Mouse (Mus musculus) intestine, postnatal 0 days (tissue): ENCODE data around the gene Mob3b. TPM values are rescaled to one million over a fixed set of nuclear protein-coding genes. Genes with fewer than 3 reads are reported as not detected.
"Not testable (repeated sequence)": the region's sequence is repeated elsewhere in the genome, so short reads cannot be mapped to it uniquely, and the experiment has no call there.

Source experiments
- ATAC-seq: fragments of 200-750 bp; cut with Nextera tagmentation; 2 replicates; pipeline ENCODE4 v1.8.0; 2017; ENCODE audit warnings: mild to moderate bottlenecking, moderate TSS enrichment, moderate library complexity
- H3K27ac ChIP-seq: fragments of 300-500 bp; sonication (generic); 2 replicates; pipeline ENCODE4 v1.5.1; 2014; ENCODE audit warnings: mild to moderate bottlenecking, low read depth, low read length, moderate library complexity
- H3K27me3 ChIP-seq: fragments of 300-500 bp; sonication (generic); replicated peaks from 2 replicates; pipeline ENCODE4 v1.6.1; 2014; ENCODE audit warnings: low read length, mixed read lengths; ENCODE audit not compliant: control insufficient read depth, insufficient read depth
- H3K36me3 ChIP-seq: fragments of 300-500 bp; sonication (generic); 2 replicates; pipeline ENCODE4 v1.6.1; 2014; ENCODE audit warnings: mild to moderate bottlenecking, moderate library complexity; ENCODE audit not compliant: control insufficient read depth, insufficient read depth
- H3K4me1 ChIP-seq: fragments of 300-500 bp; sonication (generic); replicated peaks from 2 replicates; pipeline ENCODE4 v1.6.1; 2014; ENCODE audit warnings: antibody characterized with exemption, low read length, mixed read lengths; ENCODE audit not compliant: control insufficient read depth, insufficient read depth
- H3K4me2 ChIP-seq: fragments of 300-500 bp; sonication (generic); replicated peaks from 2 replicates; pipeline ENCODE4 v1.6.1; 2014; ENCODE audit warnings: low read depth, mild to moderate bottlenecking, moderate library complexity
- H3K4me3 ChIP-seq: fragments of 300-500 bp; sonication (generic); 2 replicates; pipeline ENCODE4 v1.5.1; 2014; ENCODE audit warnings: low read depth, low read length
- H3K9ac ChIP-seq: fragments of 300-500 bp; sonication (generic); 2 replicates; pipeline ENCODE4 v1.6.1; 2014; ENCODE audit warnings: mild to moderate bottlenecking, low read depth, low read length
- H3K9me3 ChIP-seq: fragments of 300-500 bp; sonication (generic); 2 replicates; pipeline ENCODE4 v1.6.1; 2016; ENCODE audit warnings: mixed run types; ENCODE audit not compliant: control insufficient read depth
- CTCF ChIP-seq: sonication (generic); IDR thresholded peaks from 2 replicates; pipeline ENCODE4 v1.5.1; 2016; ENCODE audit warnings: low read depth, mild to moderate bottlenecking, control low read depth, antibody characterized with exemption, moderate library complexity
- WGBS: fragments of 180-500 bp; shearing (Covaris S2); extraction: QIAGEN DNeasy Blood & Tissue Kit; methylation state at CpG from one replicate; pipeline ENCODE4 v1.1.7; 2014; 5-methylcytosine and 5-hydroxymethylcytosine counted together
- polyA plus RNA-seq: library from polyadenylated mRNA; unstranded; fragments of >200 nt; fragmentation: Nextera tagmentation; extraction: Ambion mirVana; gene quantifications from 2 replicates; pipeline ENCODE4 v1.2.1, GENCODE M21; 2015

Gene Mob3b
- polyA plus RNA-seq, 1 experiment from 2014 or later = 21.0 TPM

- Histone ChIP-seq H3K4me2 (no peak overlapping the region), H3K4me1 (no peaks in the 10 kb centered on the region), H3K4me3 (no peak overlapping the region), H3K9ac (no peak overlapping the region), H3K27ac (no peak overlapping the region), H3K9me3 (no peaks in the 10 kb centered on the region), H3K27me3 (no peaks in the 10 kb centered on the region), H3K36me3 (no peaks in the 10 kb centered on the region; the same call in 1 of the 2 replicates)
- TF ChIP-seq CTCF = peak; percentile 81
- WGBS = 32% methylated on average over 12 of the region's 12 CpGs
- ATAC-seq = peak; percentile 58; the same call in 1 of the 2 replicates
Observed at GRCm38 (mm10) chr4:34958155-34959028, 198.9 kb downstream of the Mob3b start.

- no peak overlapping the region for H3K27ac ChIP-seq
- no peak overlapping the region for H3K9ac ChIP-seq
- 79% methylated on average over 10 of the region's 10 CpGs for WGBS
- H3K36me3 ChIP-seq = no peaks in the 10 kb centered on the region; the same call in 1 of the 2 replicates
- H3K4me1 ChIP-seq = no peaks in the 10 kb centered on the region
- no peak overlapping the region for H3K4me3 ChIP-seq
- ATAC-seq = no peak
- no peaks in the 10 kb centered on the region for H3K27me3 ChIP-seq
- no peak overlapping the region for H3K4me2 ChIP-seq
- no peak for TF ChIP-seq CTCF
- no peaks in the 10 kb centered on the region for H3K9me3 ChIP-seq
Observed at GRCm38 (mm10) chr4:34953716-34954115, 203.6 kb downstream of the Mob3b start.

- no peak for ATAC-seq
- Histone ChIP-seq H3K4me3 (no peak overlapping the region), H3K4me1 (no peaks in the 10 kb centered on the region), H3K4me2 (no peak overlapping the region), H3K9me3 (no peaks in the 10 kb centered on the region), H3K27me3 (no peaks in the 10 kb centered on the region), H3K27ac (no peak overlapping the region), H3K9ac (no peak overlapping the region), H3K36me3 (no peaks in the 10 kb centered on the region; the same call in 1 of the 2 replicates)
- no peak for TF ChIP-seq CTCF
Observed at GRCm38 (mm10) chr4:34947181-34947580, 210.1 kb downstream of the Mob3b start.

- no peak overlapping the region for H3K9ac ChIP-seq
- H3K4me3 ChIP-seq = no peak overlapping the region
- H3K27me3 ChIP-seq = no peaks in the 10 kb centered on the region
- H3K4me2 ChIP-seq = no peak overlapping the region
- no peak overlapping the region for H3K27ac ChIP-seq
- H3K36me3 ChIP-seq = no peaks in the 10 kb centered on the region
- WGBS = 93% methylated on average over 25 of the region's 25 CpGs
- no peaks in the 10 kb centered on the region for H3K4me1 ChIP-seq
- ATAC-seq = no peak
- no peaks in the 10 kb centered on the region for H3K9me3 ChIP-seq
- TF ChIP-seq CTCF = no peak
Observed at GRCm38 (mm10) chr4:34941046-34941445, 216.2 kb downstream of the Mob3b start.

GRCm38 (mm10) chr4:34928386-34928785 lies 228.9 kb downstream of the Mob3b start:
- not testable (repeated sequence) for H3K27me3 ChIP-seq, H3K4me3 ChIP-seq, H3K4me1 ChIP-seq, H3K9me3 ChIP-seq, H3K27ac ChIP-seq, H3K36me3 ChIP-seq, ATAC-seq, H3K4me2 ChIP-seq, H3K9ac ChIP-seq
- 75% methylated on average over 7 of the region's 7 CpGs for WGBS

- H3K9me3 ChIP-seq = no peaks in the 10 kb centered on the region
- no peak for ATAC-seq
- 65% methylated on average over 6 of the region's 6 CpGs for WGBS
- H3K36me3 ChIP-seq = no peaks in the 10 kb centered on the region
- H3K4me1 ChIP-seq = no peaks in the 10 kb centered on the region
- peak; percentile 96 for TF ChIP-seq CTCF
- no peak overlapping the region for H3K27ac ChIP-seq
- no peak overlapping the region for H3K4me3 ChIP-seq
- no peak overlapping the region for H3K4me2 ChIP-seq
- no peak overlapping the region for H3K9ac ChIP-seq
- H3K27me3 ChIP-seq = no peaks in the 10 kb centered on the region
Observed at GRCm38 (mm10) chr4:34922177-34922870, 235.0 kb downstream of the Mob3b start.
